Mouse (Mus musculus) liver, embryonic 14.5 days (tissue): Measurements from ENCODE around the gene Ndufb2.

Experiments
- CTCF ChIP-seq: IDR thresholded peaks from 2 replicates; pipeline ENCODE4 v1.5.1; 2016; ENCODE audit warnings: antibody characterized with exemption, low read depth, control low read depth
- EP300 ChIP-seq: IDR thresholded peaks from 2 replicates; pipeline ENCODE4 v1.6.1; 2016; ENCODE audit warnings: antibody characterized with exemption, low read depth

DNA sequence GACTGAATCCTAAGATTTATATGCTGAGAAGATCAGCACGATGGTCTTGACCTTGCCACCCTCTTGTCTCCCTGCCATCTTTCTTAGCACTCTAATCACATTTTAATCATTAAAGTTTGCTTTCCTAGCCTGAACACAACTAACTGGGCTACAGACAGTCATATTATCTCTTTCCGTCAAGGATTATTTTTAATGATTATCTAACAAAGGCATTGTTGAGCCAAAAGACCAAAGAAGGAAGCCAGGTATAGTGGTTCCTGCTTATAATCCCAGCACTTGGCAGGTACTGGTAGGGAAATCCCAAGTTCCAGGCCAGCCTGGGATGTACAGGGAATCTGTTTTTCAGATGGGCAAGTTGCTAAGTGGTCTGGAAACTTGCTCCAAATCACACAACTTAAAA, 18.9 kb downstream of the Ndufb2 start:
- TF ChIP-seq CTCF (no peak), EP300 (no peak)
